In genomic region chr15:97907202-97907601, GRCm38 (mm10) we compare ENCODE assay signal across 8 mouse cellular contexts. TPM values are rescaled to one million over a fixed set of nuclear protein-coding genes. Genes with fewer than 3 reads are reported as not detected.
DNase-seq lines count a peak whose midpoint lies in the region; ATAC-seq lines count a peak whose summit lies in the region.

No protein-coding gene starts in this region.

- H3K27ac ChIP-seq in liver, embryonic 12.5 days = no peak overlapping the region
- no peak overlapping the region for H3K27ac ChIP-seq in stomach, embryonic 16.5 days (ENCODE audit: low read length)

- H3K27me3 ChIP-seq in liver, embryonic 12.5 days (replicated peaks) = peaks cover 89% of the 10 kb centered on the region
- no peaks in the 10 kb centered on the region for H3K27me3 ChIP-seq in stomach, embryonic 16.5 days (ENCODE audit: control insufficient read depth, insufficient read depth, low read length)

- peak; percentile 23 to 34 for DNase-seq in adrenal gland, postnatal 36 days
- no peak for DNase-seq in adrenal gland, adult 8-10 months
- peak; percentile 25 for DNase-seq in urinary bladder, postnatal 14 days (ENCODE audit: low spot score)
- DNase-seq in urinary bladder, postnatal 10 days (ENCODE audit: low spot score) = no peak
- no peak for DNase-seq in layer of hippocampus, postnatal 14 days (ENCODE audit: low spot score in 2 of 2)
- no peak for DNase-seq in yolk sac, embryonic 10.5 days (ENCODE audit: low spot score)

- H3K9me3 ChIP-seq in liver, embryonic 12.5 days (replicated peaks) = no peaks in the 10 kb centered on the region
- no peaks in the 10 kb centered on the region for H3K9me3 ChIP-seq in stomach, embryonic 16.5 days (replicated peaks; ENCODE audit: control insufficient read depth, low read length)

- peak overlapping the region; percentile 86 for H3K4me2 ChIP-seq in liver, embryonic 12.5 days
- H3K4me2 ChIP-seq in stomach, embryonic 16.5 days (ENCODE audit: low read depth, low read length) = peak overlapping the region; percentile 88

- peaks cover 22% of the 10 kb centered on the region for H3K4me1 ChIP-seq in liver, embryonic 12.5 days
- peaks cover 20% of the 10 kb centered on the region; the same call in 1 of the 2 replicates for H3K4me1 ChIP-seq in stomach, embryonic 16.5 days (ENCODE audit: control insufficient read depth, insufficient read depth, low read length)

- H3K9ac ChIP-seq in liver, embryonic 12.5 days = no peak overlapping the region
- no peak overlapping the region for H3K9ac ChIP-seq in stomach, embryonic 16.5 days (ENCODE audit: low read length)

- ATAC-seq in liver, embryonic 12.5 days = no peak
- ATAC-seq in stomach, embryonic 16.5 days (ENCODE audit: insufficient read depth, low FRiP score) = no peak; the same call in 1 of the 2 replicates

- H3K36me3 ChIP-seq in liver, embryonic 12.5 days = no peaks in the 10 kb centered on the region
- H3K36me3 ChIP-seq in stomach, embryonic 16.5 days (ENCODE audit: control insufficient read depth, insufficient read depth, low read length) = no peaks in the 10 kb centered on the region

- H3K4me3 ChIP-seq in liver, embryonic 12.5 days = peak overlapping the region; percentile 55
- peak overlapping the region; percentile 58 for H3K4me3 ChIP-seq in stomach, embryonic 16.5 days (replicated peaks; ENCODE audit: low read length)

- WGBS in liver, embryonic 12.5 days (ENCODE audit: insufficient replicate concordance) = 20% methylated on average over 5 of the region's 5 CpGs
- 36% methylated on average over 5 of the region's 5 CpGs for WGBS in stomach, embryonic 16.5 days

RNA-seq across cellular contexts. Expression of gene Vdr, which starts 3.2 kb away (rescaled TPM):
- 10 to 100 TPM in 1 of 2 experiments, 1 to 10 TPM in 1; 6.4 to 33.3 TPM for total RNA-seq in adrenal gland, postnatal 36 days (2021)
- total RNA-seq in adrenal gland, adult 8-10 months (2022) = 10 to 100 TPM in 2 of 4 experiments, 1 to 10 TPM in 2; 5.2 to 26.1 (median 16.0) TPM
- polyA plus RNA-seq in liver, embryonic 12.5 days (2016; fragmentation: Nextera tagmentation; extraction: Ambion mirVana) = 0.46 and 0.66 TPM in 2 replicates
- polyA plus RNA-seq in stomach, embryonic 16.5 days (2015; fragmentation: Nextera tagmentation; extraction: Ambion mirVana) = 2.3 and 2.5 TPM in 2 replicates
- total RNA-seq in layer of hippocampus, postnatal 14 days (2021) = under 1 TPM in 1 of 2 experiments, not detected in 1; 0.43 TPM

RNA-seq across cellular contexts. Expression of gene Tmem106c, which starts 56.8 kb away (rescaled TPM):
- 10 to 100 TPM; 50.6 to 61.7 TPM for total RNA-seq in adrenal gland, postnatal 36 days (2021)
- total RNA-seq in adrenal gland, adult 8-10 months (2022) = 10 to 100 TPM; 69.3 to 87.1 (median 77.0) TPM
- polyA plus RNA-seq in liver, embryonic 12.5 days (2016; fragmentation: Nextera tagmentation; extraction: Ambion mirVana) = 15.6 and 18.1 TPM in 2 replicates
- polyA plus RNA-seq in stomach, embryonic 16.5 days (2015; fragmentation: Nextera tagmentation; extraction: Ambion mirVana) = 43.1 and 45.3 TPM in 2 replicates
- 10 to 100 TPM; 19.1 to 22.3 TPM for total RNA-seq in layer of hippocampus, postnatal 14 days (2021)

Comparison
In these comparisons a context has a peak if more than half of its experiments do, and no peak if none do; other contexts are left out.
1. DNase-seq: peak in adrenal gland, postnatal 36 days (2 of 2) and urinary bladder, postnatal 14 days (single experiment); none in adrenal gland, adult 8-10 months (single experiment), urinary bladder, postnatal 10 days (single experiment), layer of hippocampus, postnatal 14 days (0 of 2) and yolk sac, embryonic 10.5 days (single experiment).
2. RNA of gene Vdr, which starts 3.2 kb away (total RNA-seq): 6.4 to 33.3 TPM in adrenal gland, postnatal 36 days and 5.2 to 26.1 TPM in adrenal gland, adult 8-10 months; 0.43 TPM in layer of hippocampus, postnatal 14 days; every median in the first group is over 4 times any median in the second.